Mouse (Mus musculus) MEL (cell line): ENCODE data around the gene Haghl.

Source experiments
- CTCF ChIP-seq, 3 experiments: IDR thresholded peaks in 2 of 3; conservative IDR thresholded peaks in 1 of 3; 2 replicates each; pipeline ENCODE4 v1.5.1; 2011 to 2012; ENCODE audit warnings: low read length in 3 of 3, low read depth in 2 of 3, mild to moderate bottlenecking in 2 of 3, improper control_type of control experiment in 1 of 3, inconsistent platforms in 1 of 3, mixed read lengths in 1 of 3, moderate library complexity in 1 of 3; ENCODE audit not compliant: control insufficient read depth in 1 of 3, insufficient read depth in 1 of 3, poor library complexity in 1 of 3, severe bottlenecking in 1 of 3
- E2F4 ChIP-seq: IDR thresholded peaks from 2 replicates; pipeline ENCODE4 v1.6.1; 2011; ENCODE audit warnings: low read depth, low read length, improper control_type of control experiment, borderline replicate concordance
- EP300 ChIP-seq, 2 experiments: IDR thresholded peaks; 2 replicates each; pipeline ENCODE4 v1.6.1; 2011; ENCODE audit warnings: improper control_type of control experiment in 2 of 2, low read length in 2 of 2, low read depth in 1 of 2, mild to moderate bottlenecking in 1 of 2
- GABPA ChIP-seq: IDR thresholded peaks from 2 replicates; pipeline ENCODE4 v1.6.1; 2012; ENCODE audit warnings: low read depth, mild to moderate bottlenecking, inconsistent platforms, low read length, improper control_type of control experiment, moderate library complexity
- GATA1 ChIP-seq: IDR thresholded peaks from 2 replicates; pipeline ENCODE4 v1.6.1; 2011; ENCODE audit warnings: low read depth, low read length, improper control_type of control experiment
- MAFK ChIP-seq: IDR thresholded peaks from 2 replicates; pipeline ENCODE4 v1.6.1; 2011; ENCODE audit warnings: low read depth, mild to moderate bottlenecking, low read length, improper control_type of control experiment, borderline replicate concordance
- MAX ChIP-seq: IDR thresholded peaks from 2 replicates; pipeline ENCODE4 v1.6.1; 2011; ENCODE audit warnings: low read length, improper control_type of control experiment
- MEF2A ChIP-seq: IDR thresholded peaks from 2 replicates; pipeline ENCODE4 v1.6.1; 2014; ENCODE audit warnings: low read depth, mild to moderate bottlenecking, inconsistent platforms, low read length, improper control_type of control experiment; ENCODE audit not compliant: poor library complexity, insufficient replicate concordance, severe bottlenecking; ENCODE audit errors: extremely low read depth
- NRF1 ChIP-seq: IDR thresholded peaks from 2 replicates; pipeline ENCODE4 v1.6.1; 2014; ENCODE audit warnings: low read depth, mild to moderate bottlenecking, inconsistent platforms, low read length, improper control_type of control experiment, moderate library complexity; ENCODE audit not compliant: poor library complexity, insufficient read depth, severe bottlenecking
- POLR2A ChIP-seq, 2 experiments: IDR thresholded peaks; 2 replicates each; pipeline ENCODE4 v1.6.1; 2011 to 2012; ENCODE audit warnings: low read length in 2 of 2, mild to moderate bottlenecking in 2 of 2, control low read depth in 1 of 2, improper control_type of control experiment in 1 of 2, low read depth in 1 of 2, moderate library complexity in 1 of 2; ENCODE audit not compliant: control insufficient read depth in 1 of 2, insufficient read depth in 1 of 2, poor library complexity in 1 of 2
- POLR2AphosphoS5 ChIP-seq: IDR thresholded peaks from 2 replicates; pipeline ENCODE4 v1.6.1; 2012; ENCODE audit warnings: low read depth, borderline replicate concordance, mild to moderate bottlenecking, inconsistent platforms, low read length, moderate library complexity, mixed read lengths
- TAL1 ChIP-seq: IDR thresholded peaks from 2 replicates; pipeline ENCODE4 v1.6.1; 2012; ENCODE audit warnings: mild to moderate bottlenecking, inconsistent platforms, low read length, moderate library complexity, mixed read lengths
- USF2 ChIP-seq, 2 experiments: IDR thresholded peaks; 2 replicates each; pipeline ENCODE4 v1.6.1; 2011 to 2012; ENCODE audit warnings: improper control_type of control experiment in 2 of 2, low read length in 2 of 2, borderline replicate concordance in 1 of 2, inconsistent platforms in 1 of 2, low read depth in 1 of 2, mild to moderate bottlenecking in 1 of 2; ENCODE audit not compliant: insufficient read depth in 1 of 2
- ZNF384 ChIP-seq: IDR thresholded peaks from 2 replicates; pipeline ENCODE4 v1.6.1; 2012; ENCODE audit warnings: low read depth, mild to moderate bottlenecking, inconsistent platforms, low read length, improper control_type of control experiment

DNA sequence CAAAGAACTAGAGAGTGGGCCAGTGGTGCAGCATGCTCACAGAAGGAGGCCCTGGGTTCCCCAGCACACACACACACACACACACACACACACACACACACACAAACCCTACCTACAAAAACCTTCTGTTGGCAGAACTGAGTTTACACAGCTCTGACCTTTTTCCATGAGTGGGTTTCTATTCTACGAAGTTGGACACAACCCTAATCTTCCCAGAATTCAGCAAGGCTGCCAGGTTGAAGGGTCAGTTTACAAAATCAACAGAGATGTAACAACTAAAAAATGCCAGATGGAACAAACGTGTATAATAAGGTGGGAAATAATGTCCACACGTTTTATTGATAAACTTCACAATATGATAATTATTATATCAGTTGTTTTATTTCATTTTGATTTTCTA lies 27.8 kb downstream of the Haghl start:
- TF ChIP-seq GATA1, result no peak
- no peak for TF ChIP-seq CTCF (IDR thresholded peaks at IDR 0.05 in 2 of 3, conservative IDR thresholded peaks at IDR 0.05 in 1 of 3; ENCODE audit: control insufficient read depth in 1 of 3, insufficient read depth in 1 of 3, low read depth in 2 of 3, low read length in 3 of 3, poor library complexity in 1 of 3, severe bottlenecking in 1 of 3)
- TF ChIP-seq USF2 (IDR thresholded peaks at IDR 0.05; ENCODE audit: borderline replicate concordance in 1 of 2, insufficient read depth in 1 of 2, low read depth in 1 of 2, low read length in 2 of 2), result no peak
- TF ChIP-seq MAFK, result no peak
- no peak for TF ChIP-seq POLR2A (IDR thresholded peaks at IDR 0.05; ENCODE audit: control insufficient read depth in 1 of 2, insufficient read depth in 1 of 2, low read depth in 1 of 2, low read length in 2 of 2, poor library complexity in 1 of 2)
- TF ChIP-seq MAX, result no peak
- no peak for TF ChIP-seq ZNF384
- TF ChIP-seq TAL1, result no peak
- TF ChIP-seq EP300 (IDR thresholded peaks at IDR 0.05; ENCODE audit: low read depth in 1 of 2, low read length in 2 of 2), result no peak
- TF ChIP-seq GABPA, result no peak
- no peak for TF ChIP-seq NRF1
- no peak for TF ChIP-seq POLR2AphosphoS5
- no peak for TF ChIP-seq MEF2A
- TF ChIP-seq E2F4, result no peak
